Mouse (Mus musculus) cerebellum, postnatal 14 days (tissue): ENCODE measurements at regions not wholly inside any gene's neighbourhood (a gene's known extent, or its start where the extent isn't known, plus 50 kb on each side); places are given as distances from the start of the nearest gene placed in this dataset.
"Not testable (repeated sequence)": the region's sequence is repeated elsewhere in the genome, so short reads cannot be mapped to it uniquely, and the experiment has no call there.

Experiments used
- DNase-seq, 2 experiments: peaks; one replicate each; pipeline ENCODE4 v3.0.0; 2021; ENCODE audit warnings: mixed read lengths in 2 of 2

GRCm38 (mm10) chr2:147989616-147990015 lies 57.2 kb downstream of the Foxa2 start:
- DNase-seq: no peak

GRCm38 (mm10) chr2:147988586-147988985 lies 58.2 kb downstream of the Foxa2 start:
- DNase-seq: no peak

- no peak for DNase-seq
These were observed 61.6 kb downstream of the Foxa2 start for GRCm38 (mm10) chr2:147985261-147985575.

- DNase-seq: peak; percentile 72 to 78
These were observed 62.1 kb downstream of the Foxa2 start for GRCm38 (mm10) chr2:147984547-147985260.

- peak in 1 of 2 experiments; percentile 19 for DNase-seq
These were observed 65.8 kb downstream of the Foxa2 start for GRCm38 (mm10) chr2:147980929-147981479.

- DNase-seq: no peak
These were observed 66.4 kb downstream of the Foxa2 start for GRCm38 (mm10) chr2:147980408-147980807.

GRCm38 (mm10) chr2:147979660-147980364 lies 67.0 kb downstream of the Foxa2 start:
- DNase-seq: peak; percentile 19 to 26

GRCm38 (mm10) chr2:147979001-147979400 lies 67.8 kb downstream of the Foxa2 start:
- no peak for DNase-seq

- no peak for DNase-seq
These were observed 72.0 kb downstream of the Foxa2 start for GRCm38 (mm10) chr2:147974776-147975175.

- no peak for DNase-seq
These were observed 78.1 kb downstream of the Foxa2 start for GRCm38 (mm10) chr2:147968671-147969070.

GRCm38 (mm10) chr2:147967829-147968529 lies 78.8 kb downstream of the Foxa2 start:
- DNase-seq: no peak

GRCm38 (mm10) chr2:147963284-147963683 lies 83.5 kb downstream of the Foxa2 start:
- not testable (repeated sequence) for DNase-seq

GRCm38 (mm10) chr2:147961633-147962032 lies 85.1 kb downstream of the Foxa2 start:
- DNase-seq: no peak

GRCm38 (mm10) chr2:147954183-147954582 lies 92.6 kb downstream of the Foxa2 start:
- DNase-seq: no peak

- DNase-seq: no peak
These were observed 95.5 kb downstream of the Foxa2 start for GRCm38 (mm10) chr2:147951233-147951632.

GRCm38 (mm10) chr2:147944171-147945040 lies 102.4 kb downstream of the Foxa2 start:
- no peak for DNase-seq

GRCm38 (mm10) chr2:147942591-147942990 lies 104.2 kb downstream of the Foxa2 start:
- no peak for DNase-seq

GRCm38 (mm10) chr2:147941319-147941718 lies 105.5 kb downstream of the Foxa2 start:
- no peak for DNase-seq

GRCm38 (mm10) chr2:147932494-147932893 lies 114.3 kb downstream of the Foxa2 start:
- DNase-seq: no peak

- no peak for DNase-seq
These were observed 117.6 kb downstream of the Foxa2 start for GRCm38 (mm10) chr2:147929031-147929711.

GRCm38 (mm10) chr2:147927792-147928670 lies 118.7 kb downstream of the Foxa2 start:
- peak; percentile 71 to 75 for DNase-seq
